Mouse (Mus musculus) left cerebral cortex, postnatal 25 days (tissue): ENCODE measurements around the gene Cacna1b. TPM values are rescaled to one million over a fixed set of nuclear protein-coding genes. Genes with fewer than 3 reads are reported as not detected.

ENCODE experiments used
- DNase-seq, 2 experiments: peaks; one replicate each; pipeline ENCODE4 v3.0.0; 2022; ENCODE audit warnings: low spot score in 2 of 2, mixed read lengths in 1 of 2
- intact Hi-C: fragments of 180-260 bp; cut with DNase I; formaldehyde crosslinking; loops from one replicate; pipeline ENCODE4 v1.15.1; 2025
- total RNA-seq, 2 experiments: library from RNA; stranded (reverse); gene quantifications; 2 replicates each; pipeline ENCODE4 v1.2.3; 2021

Gene Cacna1b
- total RNA-seq = 10 to 100 TPM; 87.9 to 95.9 TPM

DNA sequence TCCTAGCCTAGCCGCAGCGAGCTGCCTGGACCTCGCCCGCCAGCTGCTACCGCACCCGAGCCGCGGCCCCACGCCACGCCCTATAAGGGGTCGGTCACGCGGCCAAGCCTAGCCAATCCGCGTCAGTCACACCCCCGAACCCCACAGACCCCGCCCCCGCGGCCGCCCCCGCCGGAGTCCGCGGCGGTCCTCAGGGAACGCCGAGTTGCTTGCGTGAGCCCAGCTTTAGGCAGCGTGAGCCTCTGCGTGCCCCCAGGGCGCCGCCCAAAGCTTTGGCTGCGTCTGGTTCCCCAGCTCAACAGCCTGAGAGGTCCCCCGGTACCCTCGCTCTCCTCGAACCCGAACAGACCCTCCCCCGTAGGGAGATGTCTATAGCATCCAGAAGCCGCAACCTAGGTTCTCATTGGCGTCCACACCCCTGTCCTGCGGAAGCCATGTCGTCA, at the start of gene Cacna1b:
Gene Cacna1b (minus strand): TSS at position 38 of the 443 bp plus-strand sequence.
- intact Hi-C loops = loop anchor here (2.0 to 10.0 kb wide), 3 partner anchors 44 to 356 kb away; no protein-coding TSS in a partner anchor
- DNase-seq = peak; percentile 92 to 95

GRCm38 (mm10) chr2:24809746-24810145, 46.8 kb upstream of the Cacna1b start:
- DNase-seq = no peak
- intact Hi-C loops = no loop called here

DNA sequence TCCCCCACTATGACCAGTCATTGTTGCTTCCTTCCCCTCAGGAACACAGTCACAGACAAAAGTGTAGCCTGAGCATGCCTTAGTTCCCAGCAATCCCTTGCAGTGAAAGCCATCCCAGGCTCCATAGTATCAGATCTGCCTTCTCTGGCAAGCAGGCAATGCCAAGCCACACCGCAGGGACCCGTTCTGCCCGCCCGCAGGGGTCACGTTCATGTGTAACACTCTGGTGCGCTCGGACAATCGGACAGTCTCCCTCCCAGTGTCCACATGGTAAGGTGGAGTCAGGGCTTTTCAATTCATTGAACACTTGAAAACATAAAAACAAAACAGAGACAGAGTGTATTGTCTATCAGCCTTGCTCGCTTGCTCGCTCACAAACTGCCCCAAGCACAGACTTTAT, 44.7 kb upstream of the Cacna1b start:
- intact Hi-C loops = loop anchor here (2.0 kb wide), 1 partner anchor 45 kb away; the partner anchor contains the start of gene Cacna1b

DNA sequence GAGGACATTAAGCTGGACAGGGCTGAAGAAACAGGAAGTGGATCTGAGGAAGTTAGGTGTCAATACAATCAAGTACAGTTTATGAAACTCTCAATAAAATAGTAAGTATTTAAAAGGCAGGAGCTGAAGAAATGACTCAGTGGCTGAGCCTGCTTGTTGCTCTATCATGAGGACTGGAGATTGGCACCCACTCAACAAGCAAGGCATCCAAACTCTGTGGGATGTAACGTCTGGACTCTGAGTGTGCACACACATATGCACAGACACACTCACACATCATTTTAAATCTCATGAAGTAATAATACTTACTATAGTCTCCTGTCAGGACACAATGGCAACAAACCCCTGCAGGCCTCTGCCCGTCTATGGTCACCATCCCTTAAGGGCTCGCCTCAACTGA, 44.1 kb upstream of the Cacna1b start:
- intact Hi-C loops = loop anchor here (2.0 kb wide), 1 partner anchor 44 kb away; the partner anchor contains the start of gene Cacna1b
- peak; percentile 30 to 83 for DNase-seq

More for the DNA sequence above, 44.7 kb upstream of the Cacna1b start:
- no peak for DNase-seq

DNA sequence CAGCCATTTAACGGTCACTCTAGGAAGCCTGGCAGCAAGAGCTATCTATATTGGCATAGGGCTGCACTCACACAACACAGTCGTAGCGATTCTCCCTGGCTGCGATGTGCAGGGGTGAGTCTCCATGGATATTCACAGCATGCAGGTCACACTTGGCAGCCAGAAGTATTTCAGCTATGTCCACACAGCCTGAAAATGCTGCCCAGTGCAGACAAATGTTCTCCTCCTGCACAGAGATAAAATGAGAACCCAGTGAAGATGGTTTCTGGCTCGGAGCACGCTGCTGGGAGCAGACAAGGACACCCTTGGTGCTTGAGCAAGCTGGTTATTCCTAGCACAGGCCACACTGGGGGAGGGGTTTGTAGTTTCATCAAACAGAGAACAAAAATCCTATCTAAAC, 43.2 kb upstream of the Cacna1b start:
- DNase-seq = peak in 1 of 2 experiments; percentile 74
- intact Hi-C loops = loop anchor here (2.0 kb wide), 1 partner anchor 43 kb away; the partner anchor contains the start of gene Cacna1b

- no peak for DNase-seq
- intact Hi-C loops = loop anchor here (2.0 kb wide), 1 partner anchor 43 kb away; the partner anchor contains the start of gene Cacna1b
Observed at GRCm38 (mm10) chr2:24805621-24806020, 42.7 kb upstream of the Cacna1b start.

GRCm38 (mm10) chr2:24796833-24797457, 34.0 kb upstream of the Cacna1b start:
- intact Hi-C loops = no loop called here
- DNase-seq = no peak

DNA sequence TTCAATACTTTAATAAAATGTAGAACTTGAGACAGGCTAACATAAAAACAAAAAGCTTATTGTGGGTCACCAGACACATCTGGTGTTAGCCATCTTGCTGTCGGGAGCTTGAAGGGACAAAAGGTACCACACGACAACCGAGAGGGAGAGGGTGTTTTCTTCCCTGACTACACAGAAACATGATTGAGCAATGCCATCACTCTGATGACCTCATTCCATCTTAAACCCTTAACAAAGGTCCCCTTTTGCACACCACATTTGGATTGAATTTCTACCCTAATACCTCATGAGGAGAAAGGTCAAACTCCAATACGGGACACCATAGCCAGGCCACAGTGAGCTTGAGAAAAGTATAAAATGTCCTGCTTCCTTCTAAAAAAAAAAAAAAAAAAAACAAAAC, 24.3 kb upstream of the Cacna1b start:
- intact Hi-C loops = no loop called here
- DNase-seq = no peak

- DNase-seq = no peak
- intact Hi-C loops = no loop called here
Observed at GRCm38 (mm10) chr2:24781253-24781652, 18.3 kb upstream of the Cacna1b start.

- no peak for DNase-seq
- intact Hi-C loops = no loop called here
Observed at GRCm38 (mm10) chr2:24776831-24777230, 13.9 kb upstream of the Cacna1b start.

GRCm38 (mm10) chr2:24775951-24776587, 13.1 kb upstream of the Cacna1b start:
- no peak for DNase-seq
- intact Hi-C loops = no loop called here

- DNase-seq = peak in 1 of 2 experiments; percentile 36
- intact Hi-C loops = no loop called here
Observed at GRCm38 (mm10) chr2:24774832-24775231, 11.9 kb upstream of the Cacna1b start.

- DNase-seq = no peak
Observed at GRCm38 (mm10) chr2:24770861-24771260, 7.9 kb upstream of the Cacna1b start.

GRCm38 (mm10) chr2:24762446-24762960, 449 bp downstream of the Cacna1b start:
- peak in 1 of 2 experiments; percentile 68 for DNase-seq
- intact Hi-C loops = loop anchor here (2.0 to 10.0 kb wide), 3 partner anchors 44 to 355 kb away; no protein-coding TSS in a partner anchor

More at GRCm38 (mm10) chr2:24770861-24771260, 7.9 kb upstream of the Cacna1b start:
- intact Hi-C loops = no loop called here

- intact Hi-C loops = loop anchor here (2.0 to 10.0 kb wide), 3 partner anchors 45 to 355 kb away; no protein-coding TSS in a partner anchor
- peak; percentile 73 to 79 for DNase-seq
Observed at GRCm38 (mm10) chr2:24761923-24762445, 968 bp downstream of the Cacna1b start.

DNA sequence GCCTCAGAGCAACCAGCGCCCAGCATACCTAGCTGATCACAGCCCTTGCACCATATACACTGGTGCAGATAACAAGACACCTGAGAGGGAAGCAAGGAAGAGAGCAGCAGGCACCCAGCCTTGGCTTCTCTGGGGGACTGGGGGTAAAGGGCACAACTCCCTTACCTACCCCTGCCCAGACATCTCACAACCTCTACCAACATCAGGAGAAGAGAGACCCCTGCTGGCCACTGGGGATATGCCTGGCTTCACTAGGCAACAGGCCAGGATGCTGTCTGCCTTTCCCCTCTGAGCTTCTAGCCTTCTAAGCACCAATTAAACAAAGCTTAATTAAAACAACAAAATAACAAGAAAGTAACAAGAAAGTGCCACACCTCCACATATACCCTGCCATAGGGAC, 7.7 kb downstream of the Cacna1b start:
- peak; percentile 49 to 58 for DNase-seq
- intact Hi-C loops = loop anchor here (2.0 to 5.0 kb wide), 2 partner anchors 78 to 178 kb away; no protein-coding TSS in a partner anchor

DNA sequence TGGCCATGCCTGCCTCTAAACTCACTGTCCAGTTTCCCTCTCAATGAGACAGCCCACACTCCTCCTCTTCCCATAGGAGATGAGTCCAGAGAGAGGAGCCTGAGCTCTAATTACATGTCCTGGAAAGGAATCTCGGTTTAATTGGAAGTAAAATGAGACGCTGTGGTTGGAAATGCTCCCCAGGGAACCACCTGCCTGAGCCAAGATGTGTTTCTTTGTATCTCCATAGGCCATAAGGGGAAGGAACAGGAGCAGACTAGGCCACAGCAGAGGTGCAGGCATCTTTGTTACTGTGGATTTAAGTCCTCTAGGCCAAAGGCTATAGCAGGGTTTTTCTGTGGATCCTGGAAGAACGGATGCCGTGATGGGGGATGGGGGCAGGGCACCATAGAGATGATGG, 10.4 kb downstream of the Cacna1b start:
- intact Hi-C loops = no loop called here
- DNase-seq = no peak

- intact Hi-C loops = no loop called here
- DNase-seq = no peak
Observed at GRCm38 (mm10) chr2:24750051-24750450, 12.9 kb downstream of the Cacna1b start.

GRCm38 (mm10) chr2:24747878-24748277, 15.1 kb downstream of the Cacna1b start:
- intact Hi-C loops = no loop called here
- no peak for DNase-seq

GRCm38 (mm10) chr2:24739701-24740100, 23.3 kb downstream of the Cacna1b start:
- DNase-seq = peak; percentile 22 to 86
- intact Hi-C loops = no loop called here
